Mouse (Mus musculus) G1E (cell line): ENCODE data around the gene Gpr182.

Source experiments
- CTCF ChIP-seq: IDR thresholded peaks from 2 replicates; pipeline ENCODE4 v1.5.1; 2012; ENCODE audit warnings: low read depth, low read length, inconsistent platforms, mixed read lengths
- GATA1 ChIP-seq: IDR thresholded peaks from 2 replicates; pipeline ENCODE4 v1.6.1; 2012; ENCODE audit warnings: borderline replicate concordance, low read length, inconsistent platforms, mixed read lengths
- POLR2AphosphoS5 ChIP-seq: IDR thresholded peaks from 2 replicates; pipeline ENCODE4 v1.6.1; 2012; ENCODE audit warnings: low read depth, low read length, inconsistent platforms; ENCODE audit not compliant: insufficient replicate concordance
- TAL1 ChIP-seq: conservative IDR thresholded peaks from 2 replicates; pipeline ENCODE4 v1.6.1; 2012; ENCODE audit warnings: low read depth, low read length, inconsistent platforms, mixed read lengths

DNA sequence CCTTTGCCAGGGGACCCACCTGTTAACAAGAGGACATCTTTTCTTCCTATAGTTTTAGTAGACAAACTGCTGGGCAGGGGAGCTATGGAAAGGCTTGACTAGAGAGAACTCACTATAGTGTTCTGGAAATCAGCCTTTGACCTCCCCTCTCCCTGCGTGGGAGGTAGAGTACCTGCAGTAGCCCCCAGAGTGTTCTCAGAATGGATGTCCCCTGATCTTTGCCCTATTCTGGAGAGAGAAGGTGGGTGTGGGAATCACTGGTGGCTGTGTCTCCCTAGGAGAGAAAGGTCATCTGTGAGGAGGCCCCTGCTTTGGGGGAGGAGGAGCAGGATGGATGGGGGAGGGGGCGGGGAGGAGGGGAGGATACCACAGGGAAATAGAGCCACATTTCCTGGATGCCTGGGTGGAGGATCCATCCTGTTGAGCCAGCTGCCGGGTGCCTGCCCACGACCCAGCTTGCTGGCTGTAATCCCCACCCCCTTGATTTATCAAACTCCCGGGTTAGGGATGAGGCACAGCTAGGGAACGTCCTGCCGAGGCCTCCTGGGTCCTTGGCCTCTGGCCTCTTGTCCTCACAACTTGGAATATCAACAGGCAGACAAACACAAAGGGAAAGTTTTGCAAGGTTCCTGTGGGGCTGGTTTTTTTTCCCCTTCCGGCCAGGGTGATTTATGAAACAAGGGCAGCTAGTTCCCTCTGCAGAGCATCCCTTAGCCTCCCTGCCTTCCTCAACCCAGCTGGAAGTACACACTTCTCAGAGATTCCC is 2.5 kb downstream of the Gpr182 start:
- no peak for TF ChIP-seq GATA1
- no peak for TF ChIP-seq CTCF
- no peak for TF ChIP-seq POLR2AphosphoS5
- TF ChIP-seq TAL1, result no peak
